Mouse (Mus musculus) midbrain, embryonic 10.5 days (tissue): ENCODE results near the gene Adamtsl4. TPM values are rescaled to one million over a fixed set of nuclear protein-coding genes. Genes with fewer than 3 reads are reported as not detected.
A peak's percentile ranks its signal among the peaks of the same experiment; 100 is the strongest.

ENCODE experiments used
- DNase-seq: peaks from one replicate; pipeline ENCODE4 v3.0.0-alpha.2; 2017; ENCODE audit warnings: low spot score
- H3K27ac ChIP-seq: fragments of 300-500 bp; sonication (generic); replicated peaks from 2 replicates; pipeline ENCODE4 v1.5.1; 2016; ENCODE audit warnings: mild to moderate bottlenecking
- H3K27me3 ChIP-seq: fragments of 300-500 bp; sonication (generic); 2 replicates; pipeline ENCODE4 v1.6.1; 2016; ENCODE audit warnings: low read depth, mild to moderate bottlenecking; ENCODE audit not compliant: poor library complexity, severe bottlenecking
- H3K36me3 ChIP-seq: fragments of 300-500 bp; sonication (generic); 2 replicates; pipeline ENCODE4 v1.6.1; 2016; ENCODE audit warnings: mild to moderate bottlenecking, moderate library complexity
- H3K4me1 ChIP-seq: fragments of 300-500 bp; sonication (generic); 2 replicates; pipeline ENCODE4 v1.6.1; 2016
- H3K4me3 ChIP-seq: fragments of 300-500 bp; sonication (generic); 2 replicates; pipeline ENCODE4 v1.5.1; 2016; ENCODE audit warnings: mild to moderate bottlenecking, moderate library complexity
- H3K9me3 ChIP-seq: fragments of 300-500 bp; sonication (generic); replicated peaks from 2 replicates; pipeline ENCODE4 v1.6.1; 2016; ENCODE audit warnings: mild to moderate bottlenecking
- WGBS: fragments of 180-500 bp; shearing (Covaris S2); methylation state at CpG from one replicate; pipeline ENCODE4 v1.1.7; 2016; 5-methylcytosine and 5-hydroxymethylcytosine counted together
- polyA plus RNA-seq: library from polyadenylated mRNA; unstranded; fragments of >200 nt; fragmentation: Nextera tagmentation; extraction: Ambion mirVana; gene quantifications from 2 replicates; pipeline ENCODE4 v1.2.1, GENCODE M21; 2016

Adamtsl4 gene
- polyA plus RNA-seq: 0.78 and 1.4 TPM in 2 replicates

- Histone ChIP-seq H3K9me3 (no peaks in the 10 kb centered on the region), H3K27ac (peak within 1 kb of the TSS; percentile 74), H3K36me3 (0 out of 2 replicates have a peak, but pooled peaks cover 6% of the 10 kb centered on the region), H3K27me3 (peaks cover 27% of the 10 kb centered on the region), H3K4me1 (peaks cover 50% of the 10 kb centered on the region), H3K4me3 (peak within 1 kb of the TSS; percentile 62)
- 8% methylated on average over 48 of the region's 50 CpGs for WGBS
- peak; percentile 64 for DNase-seq
These were observed at the start of gene Adamtsl4 for GRCm38 (mm10) chr3:95687524-95688421. Gene Adamtsl4 (minus strand): TSS chr3:95687917.

- Histone ChIP-seq H3K27ac (no peak overlapping the region), H3K4me3 (no peak overlapping the region), H3K27me3 (no peaks in the 10 kb centered on the region), H3K36me3 (peaks cover 67% of the 10 kb centered on the region), H3K9me3 (no peaks in the 10 kb centered on the region), H3K4me1 (peaks cover 15% of the 10 kb centered on the region)
- WGBS: 93% methylated on average over 12 of the region's 12 CpGs
- no peak for DNase-seq
These were observed 47.5 kb upstream of the Adamtsl4 start for GRCm38 (mm10) chr3:95735071-95735670.

- Histone ChIP-seq H3K4me3 (no peak overlapping the region), H3K27ac (no peak overlapping the region), H3K36me3 (peaks cover 57% of the 10 kb centered on the region), H3K4me1 (peaks cover 15% of the 10 kb centered on the region), H3K9me3 (no peaks in the 10 kb centered on the region), H3K27me3 (no peaks in the 10 kb centered on the region)
- 84% methylated on average over 13 of the region's 13 CpGs for WGBS
- no peak for DNase-seq
These were observed 46.5 kb upstream of the Adamtsl4 start for GRCm38 (mm10) chr3:95734092-95734702.

GRCm38 (mm10) chr3:95732744-95733521 is 45.2 kb upstream of the Adamtsl4 start:
- no peaks in the 10 kb centered on the region for H3K27me3 ChIP-seq
- peaks cover 46% of the 10 kb centered on the region for H3K36me3 ChIP-seq
- H3K9me3 ChIP-seq: no peaks in the 10 kb centered on the region
- H3K27ac ChIP-seq: no peak overlapping the region
- no peak overlapping the region for H3K4me3 ChIP-seq
- 88% methylated on average over 11 of the region's 11 CpGs for WGBS
- DNase-seq: no peak
- H3K4me1 ChIP-seq: peaks cover 15% of the 10 kb centered on the region

- Histone ChIP-seq H3K27me3 (no peaks in the 10 kb centered on the region), H3K27ac (no peak overlapping the region), H3K36me3 (peaks cover 40% of the 10 kb centered on the region), H3K4me3 (no peak overlapping the region), H3K9me3 (no peaks in the 10 kb centered on the region), H3K4me1 (peaks cover 12% of the 10 kb centered on the region)
- WGBS: 96% methylated on average over 9 of the region's 9 CpGs
- no peak for DNase-seq
These were observed 44.6 kb upstream of the Adamtsl4 start for GRCm38 (mm10) chr3:95732297-95732696.

- Histone ChIP-seq H3K27ac (no peak overlapping the region), H3K4me3 (no peak overlapping the region), H3K36me3 (peaks cover 35% of the 10 kb centered on the region), H3K27me3 (no peaks in the 10 kb centered on the region), H3K4me1 (peaks cover 10% of the 10 kb centered on the region), H3K9me3 (no peaks in the 10 kb centered on the region)
- DNase-seq: no peak
- WGBS: 97% methylated on average over 4 of the region's 4 CpGs
These were observed 44.1 kb upstream of the Adamtsl4 start for GRCm38 (mm10) chr3:95731802-95732201.

GRCm38 (mm10) chr3:95730431-95730830 is 42.7 kb upstream of the Adamtsl4 start:
- no peak overlapping the region for H3K27ac ChIP-seq
- 90% methylated on average over 7 of the region's 7 CpGs for WGBS
- DNase-seq: no peak
- no peaks in the 10 kb centered on the region for H3K9me3 ChIP-seq
- H3K36me3 ChIP-seq: peaks cover 21% of the 10 kb centered on the region
- H3K4me1 ChIP-seq: peaks cover 10% of the 10 kb centered on the region
- no peak overlapping the region for H3K4me3 ChIP-seq
- no peaks in the 10 kb centered on the region for H3K27me3 ChIP-seq

- Histone ChIP-seq H3K27ac (no peak overlapping the region), H3K9me3 (no peaks in the 10 kb centered on the region), H3K4me1 (0 out of 2 replicates have a peak, but pooled peaks cover 6% of the 10 kb centered on the region), H3K27me3 (no peaks in the 10 kb centered on the region), H3K36me3 (peaks cover 6% of the 10 kb centered on the region), H3K4me3 (no peak overlapping the region)
- DNase-seq: no peak
- WGBS: 79% methylated on average over 2 of the region's 2 CpGs
These were observed 41.2 kb upstream of the Adamtsl4 start for GRCm38 (mm10) chr3:95728906-95729305.

GRCm38 (mm10) chr3:95726696-95727358 is 39.1 kb upstream of the Adamtsl4 start:
- no peak for DNase-seq
- Histone ChIP-seq H3K36me3 (no peaks in the 10 kb centered on the region), H3K27ac (no peak overlapping the region), H3K27me3 (no peaks in the 10 kb centered on the region), H3K9me3 (no peaks in the 10 kb centered on the region), H3K4me1 (no peaks in the 10 kb centered on the region), H3K4me3 (no peak overlapping the region)
- WGBS: 70% methylated on average over 7 of the region's 7 CpGs

GRCm38 (mm10) chr3:95725863-95726262 is 38.1 kb upstream of the Adamtsl4 start:
- Histone ChIP-seq H3K4me1 (no peaks in the 10 kb centered on the region), H3K9me3 (no peaks in the 10 kb centered on the region), H3K27me3 (no peaks in the 10 kb centered on the region), H3K4me3 (no peak overlapping the region), H3K36me3 (no peaks in the 10 kb centered on the region), H3K27ac (no peak overlapping the region)
- no peak for DNase-seq
- 88% methylated on average over 7 of the region's 7 CpGs for WGBS

- 80% methylated on average over 3 of the region's 3 CpGs for WGBS
- Histone ChIP-seq H3K27me3 (no peaks in the 10 kb centered on the region), H3K4me3 (no peak overlapping the region)
These were observed 34.7 kb upstream of the Adamtsl4 start for GRCm38 (mm10) chr3:95722386-95722785.

GRCm38 (mm10) chr3:95718153-95718552 is 30.4 kb upstream of the Adamtsl4 start:
- no peak for DNase-seq
- peaks cover 7% of the 10 kb centered on the region; the same call in 1 of the 2 replicates for H3K4me1 ChIP-seq
- H3K36me3 ChIP-seq: no peaks in the 10 kb centered on the region
- H3K27ac ChIP-seq: no peak overlapping the region
- no peaks in the 10 kb centered on the region for H3K27me3 ChIP-seq
- no peak overlapping the region for H3K4me3 ChIP-seq
- 95% methylated on average over 2 of the region's 2 CpGs for WGBS
- peaks cover 2% of the 10 kb centered on the region; the same call in 1 of the 2 replicates for H3K9me3 ChIP-seq

More at GRCm38 (mm10) chr3:95722386-95722785, 34.7 kb upstream of the Adamtsl4 start:
- Histone ChIP-seq H3K36me3 (no peaks in the 10 kb centered on the region), H3K4me1 (no peaks in the 10 kb centered on the region), H3K9me3 (no peaks in the 10 kb centered on the region), H3K27ac (no peak overlapping the region)
- DNase-seq: no peak
